Comparison of ENCODE assay signal across 18 mouse cellular contexts in genomic region chr19:8763276-8763675, GRCm38 (mm10). TPM values are rescaled to one million over a fixed set of nuclear protein-coding genes. Genes with fewer than 3 reads are reported as not detected.
"Had no signal": no experiment of that assay in that cellular context is flagged by ENCODE, and none has a peak within 500 bp of the region (broad histone marks: within the 10 kb centered on the region; RNA-seq: fewer than 3 reads in every experiment).

No protein-coding gene starts in this region.

- DNase-seq: liver, postnatal 0 days; lung, adult 2 months; lung, postnatal 14 days; lung, postnatal 36 days; right cerebral cortex, postnatal 14 days; thymus, adult 18-20 months; thymus, postnatal 14 days; thymus, postnatal 36 days had no signal

- H3K9me3 ChIP-seq: liver, embryonic 15.5 days; lung, embryonic 15.5 days; midbrain, embryonic 13.5 days had no signal

- H3K27me3 ChIP-seq: liver, embryonic 15.5 days; lung, embryonic 15.5 days; megakaryocyte, embryonic 14.5 days; midbrain, embryonic 13.5 days; midbrain, embryonic 15.5 days; neural tube, embryonic 12.5 days had no signal

- ATAC-seq: liver, postnatal 0 days; lung, postnatal 0 days; midbrain, embryonic 13.5 days; midbrain, embryonic 15.5 days had no signal

- H3K4me2 ChIP-seq: liver, embryonic 15.5 days; lung, embryonic 15.5 days; midbrain, embryonic 11.5 days; midbrain, embryonic 13.5 days; midbrain, embryonic 15.5 days; neural tube, embryonic 12.5 days had no signal

- H3K4me3 ChIP-seq: liver, embryonic 15.5 days; lung, embryonic 15.5 days; megakaryocyte, embryonic 14.5 days; midbrain, embryonic 13.5 days; midbrain, embryonic 15.5 days; myocyte; neural tube, embryonic 12.5 days had no signal

- H3K27ac ChIP-seq: liver, embryonic 15.5 days; lung, embryonic 15.5 days; midbrain, embryonic 13.5 days; midbrain, embryonic 15.5 days; neural tube, embryonic 12.5 days had no signal

- H3K9ac ChIP-seq: liver, embryonic 15.5 days; liver, postnatal 0 days; lung, embryonic 15.5 days; midbrain, embryonic 13.5 days; midbrain, embryonic 15.5 days; neural tube, embryonic 12.5 days had no signal

RNA-seq across cellular contexts. Expression of gene 1700092M07Rik, which starts 22.8 kb away (rescaled TPM):
- polyA plus RNA-seq: lung, adult 2 months; spleen, adult 2 months had no signal
